Mouse (Mus musculus) stomach, postnatal 0 days (tissue): ENCODE data around the gene 1700025B11Rik. TPM values are rescaled to one million over a fixed set of nuclear protein-coding genes. Genes with fewer than 3 reads are reported as not detected.

Experiments
- ATAC-seq: fragments of 200-750 bp; cut with Nextera tagmentation; 2 replicates; pipeline ENCODE4 v1.8.0; 2017; ENCODE audit not compliant: low FRiP score, low TSS enrichment
- DNase-seq: peaks from one replicate; pipeline ENCODE4 v3.0.0-alpha.2; 2016; ENCODE audit warnings: low spot score
- H3K27ac ChIP-seq: fragments of 300-500 bp; sonication (generic); replicated peaks from 2 replicates; pipeline ENCODE4 v1.5.1; 2014; ENCODE audit warnings: mild to moderate bottlenecking, control low read depth
- H3K27me3 ChIP-seq: fragments of 300-500 bp; sonication (generic); 2 replicates; pipeline ENCODE4 v1.6.1; 2014; ENCODE audit warnings: low read length; ENCODE audit not compliant: control insufficient read depth, insufficient read depth
- H3K36me3 ChIP-seq: fragments of 300-500 bp; sonication (generic); 2 replicates; pipeline ENCODE4 v1.6.1; 2014; ENCODE audit warnings: low read length, mixed read lengths; ENCODE audit not compliant: control insufficient read depth, insufficient read depth
- H3K4me1 ChIP-seq: fragments of 300-500 bp; sonication (generic); replicated peaks from 2 replicates; pipeline ENCODE4 v1.6.1; 2014; ENCODE audit warnings: antibody characterized with exemption; ENCODE audit not compliant: control insufficient read depth, insufficient read depth
- H3K4me2 ChIP-seq: fragments of 300-500 bp; sonication (generic); replicated peaks from 2 replicates; pipeline ENCODE4 v1.6.1; 2014; ENCODE audit warnings: low read depth, mild to moderate bottlenecking, control low read depth, moderate library complexity
- H3K4me3 ChIP-seq: fragments of 300-500 bp; sonication (generic); 2 replicates; pipeline ENCODE4 v1.5.1; 2014; ENCODE audit warnings: low read depth, low read length, control low read depth
- H3K9ac ChIP-seq: fragments of 300-500 bp; sonication (generic); 2 replicates; pipeline ENCODE4 v1.6.1; 2014; ENCODE audit warnings: mild to moderate bottlenecking, low read length, control low read depth, mixed read lengths
- H3K9me3 ChIP-seq: fragments of 300-500 bp; sonication (generic); 2 replicates; pipeline ENCODE4 v1.6.1; 2016; ENCODE audit warnings: low read length; ENCODE audit not compliant: control insufficient read depth
- CTCF ChIP-seq: IDR thresholded peaks from 2 replicates; pipeline ENCODE4 v1.5.1; 2016; ENCODE audit warnings: antibody characterized with exemption, low read depth, mild to moderate bottlenecking, moderate library complexity
- EP300 ChIP-seq: optimal IDR thresholded peaks from 2 replicates; pipeline ENCODE3; 2016; ENCODE audit warnings: antibody characterized with exemption
- WGBS: fragments of 180-500 bp; shearing (Covaris S2); extraction: QIAGEN DNeasy Blood & Tissue Kit; methylation state at CpG from one replicate; pipeline ENCODE4 v1.1.7; 2014; 5-methylcytosine and 5-hydroxymethylcytosine counted together
- polyA plus RNA-seq: library from polyadenylated mRNA; unstranded; fragments of >200 nt; fragmentation: Nextera tagmentation; extraction: Ambion mirVana; gene quantifications from 2 replicates; pipeline ENCODE4 v1.2.1, GENCODE M21; 2015

Gene 1700025B11Rik
- not detected in 2 replicates for polyA plus RNA-seq

DNA sequence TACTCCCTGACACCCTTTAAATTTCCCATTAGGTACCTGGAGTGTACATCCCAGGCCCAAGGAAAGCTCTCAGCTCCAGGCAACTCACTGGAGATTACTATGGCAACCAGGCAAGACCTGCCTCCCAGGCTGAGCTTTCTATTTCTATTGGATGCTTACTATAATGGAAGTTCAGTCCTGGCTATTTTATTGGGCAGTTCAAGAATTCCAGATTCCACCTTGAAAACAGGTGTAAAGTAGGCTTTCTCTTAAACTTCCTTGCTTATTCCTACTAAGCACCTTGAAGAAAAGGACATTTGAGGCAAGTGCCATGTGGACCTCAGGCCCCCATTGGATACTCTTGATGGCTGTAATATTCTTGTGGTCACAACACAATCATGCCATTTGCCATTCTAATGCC lies at the start of gene 1700025B11Rik:
TSS of gene 1700025B11Rik (minus strand) at position 101 of the 400 bp plus-strand sequence.
- H3K27me3 ChIP-seq, result no peaks in the 10 kb centered on the region
- H3K4me3 ChIP-seq, result no peak within 1 kb of the TSS
- ATAC-seq, result no peak
- no peak within 1 kb of the TSS for H3K9ac ChIP-seq
- no peak for DNase-seq
- H3K4me2 ChIP-seq, result no peak within 1 kb of the TSS
- no peak for TF ChIP-seq EP300
- no peak for TF ChIP-seq CTCF
- no peak within 1 kb of the TSS for H3K27ac ChIP-seq
- H3K36me3 ChIP-seq, result no peaks in the 10 kb centered on the region
- H3K9me3 ChIP-seq, result no peaks in the 10 kb centered on the region
- H3K4me1 ChIP-seq, result no peaks in the 10 kb centered on the region

DNA sequence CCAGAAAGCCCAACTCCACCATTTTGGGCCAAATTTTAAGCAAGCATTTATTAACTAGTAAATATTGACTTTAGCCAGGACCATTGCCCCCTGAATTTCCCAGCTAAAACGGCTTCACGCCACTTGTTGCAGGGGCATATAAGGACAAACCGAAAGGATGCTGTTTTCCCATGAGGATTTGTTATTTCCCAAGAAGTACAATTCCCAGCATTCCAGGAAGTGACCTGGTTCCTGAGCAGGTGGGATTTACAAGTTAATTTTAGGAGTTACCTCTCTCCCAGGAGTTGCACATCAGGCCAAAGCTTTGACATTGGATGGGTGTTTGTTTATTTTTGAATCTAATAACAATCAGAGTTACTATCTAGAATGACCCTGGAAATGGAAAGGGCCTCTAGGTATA lies 44.4 kb upstream of the 1700025B11Rik start:
- 91% methylated on average over 3 of the region's 3 CpGs for WGBS

DNA sequence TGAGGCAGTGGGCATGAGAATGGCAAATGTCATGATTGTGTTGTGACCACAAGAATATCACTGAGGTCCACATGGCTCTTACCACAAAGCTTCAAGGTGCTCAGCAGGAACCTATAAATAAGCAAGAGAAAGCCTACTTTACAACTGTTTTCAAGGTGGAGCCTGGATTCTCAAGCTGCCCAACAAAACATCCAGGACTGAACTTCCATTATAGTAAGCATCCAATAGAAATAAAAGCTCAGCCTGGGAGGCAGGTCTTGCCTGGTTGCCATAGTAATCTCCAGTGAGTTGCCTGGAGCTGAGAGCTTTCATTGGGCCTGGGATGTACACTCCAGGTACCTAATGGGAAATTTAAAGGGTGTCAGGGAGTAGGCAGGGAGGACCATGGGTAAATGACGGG lies 37.3 kb upstream of the 1700025B11Rik start, which contains the start of gene Gm36245:
TSS of gene Gm36245 (plus strand) at position 301 of the 400 bp plus-strand sequence.
- Histone ChIP-seq H3K27ac (no peak within 1 kb of the TSS), H3K9ac (no peak within 1 kb of the TSS), H3K4me3 (no peak within 1 kb of the TSS), H3K9me3 (no peaks in the 10 kb centered on the region), H3K4me2 (no peak within 1 kb of the TSS), H3K4me1 (no peaks in the 10 kb centered on the region), H3K27me3 (no peaks in the 10 kb centered on the region), H3K36me3 (no peaks in the 10 kb centered on the region)
- WGBS, result 90% methylated on average over 1 of the region's 1 CpGs
- DNase-seq (no peak), ATAC-seq (no peak)
- TF ChIP-seq CTCF, result no peak
- TF ChIP-seq EP300, result no peak

More for the DNA sequence above, 44.4 kb upstream of the 1700025B11Rik start:
- Histone ChIP-seq H3K4me3 (no peak overlapping the region), H3K9ac (no peak overlapping the region), H3K9me3 (no peaks in the 10 kb centered on the region), H3K4me2 (no peak overlapping the region), H3K36me3 (no peaks in the 10 kb centered on the region), H3K4me1 (no peaks in the 10 kb centered on the region), H3K27ac (no peak overlapping the region), H3K27me3 (no peaks in the 10 kb centered on the region)
- ATAC-seq (no peak), DNase-seq (no peak)
- TF ChIP-seq EP300 (no peak), CTCF (no peak)

DNA sequence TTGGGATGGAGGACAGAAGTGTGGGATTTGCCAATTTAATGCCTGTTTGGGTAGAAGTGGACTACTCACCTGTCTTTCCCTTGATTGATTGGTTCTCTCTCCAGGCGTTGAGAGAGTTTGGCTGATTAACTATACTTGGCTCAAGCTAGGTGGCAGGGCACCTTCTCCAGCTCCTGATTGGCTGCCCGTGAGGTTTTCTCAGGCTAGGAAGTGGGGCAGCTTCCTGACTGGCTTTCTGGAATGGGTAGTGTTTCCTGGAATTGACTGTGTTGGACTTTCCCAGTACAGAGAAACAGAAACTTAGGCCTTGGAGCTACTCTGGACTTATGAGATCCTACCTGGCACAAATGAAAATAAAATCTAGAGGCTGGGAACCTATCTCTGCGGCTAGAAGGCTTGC lies 36.7 kb upstream of the 1700025B11Rik start:
- no peaks in the 10 kb centered on the region for H3K36me3 ChIP-seq
- no peak overlapping the region for H3K9ac ChIP-seq
- H3K27me3 ChIP-seq, result no peaks in the 10 kb centered on the region
- no peaks in the 10 kb centered on the region for H3K9me3 ChIP-seq
- ATAC-seq, result no peak
- no peak overlapping the region for H3K4me2 ChIP-seq
- H3K4me3 ChIP-seq, result no peak overlapping the region
- 58% methylated on average over 3 of the region's 3 CpGs for WGBS
- peak; percentile 17 for DNase-seq
- H3K4me1 ChIP-seq, result no peaks in the 10 kb centered on the region
- H3K27ac ChIP-seq, result no peak overlapping the region
- TF ChIP-seq CTCF (no peak), EP300 (no peak)

DNA sequence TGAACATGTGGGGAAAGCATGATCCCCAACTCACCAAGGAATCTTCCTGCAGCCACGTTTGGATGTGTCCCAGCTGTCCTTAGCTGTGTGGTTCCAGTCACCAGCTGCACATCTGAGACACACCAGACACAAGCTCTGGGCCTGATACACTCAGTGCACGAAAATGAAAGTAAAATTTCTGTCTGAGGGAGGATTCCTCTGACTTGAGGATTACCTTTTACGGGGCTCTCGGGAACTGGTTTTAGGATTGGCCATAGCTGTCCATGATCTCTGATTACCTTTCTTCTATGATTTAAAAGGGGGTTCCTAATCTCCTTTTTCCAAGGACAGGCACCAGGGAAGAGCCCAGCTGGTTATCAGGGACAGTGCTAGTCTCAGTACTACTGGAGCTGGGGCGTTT lies 34.3 kb upstream of the 1700025B11Rik start, which contains the start of gene Apol10b:
TSS of gene Apol10b (minus strand) at position 165 of the 400 bp plus-strand sequence.
- 43% methylated on average over 5 of the region's 5 CpGs for WGBS
- Histone ChIP-seq H3K27ac (no peak within 1 kb of the TSS), H3K4me2 (peak within 1 kb of the TSS; percentile 19), H3K27me3 (no peaks in the 10 kb centered on the region), H3K9me3 (no peaks in the 10 kb centered on the region), H3K4me1 (no peaks in the 10 kb centered on the region), H3K36me3 (no peaks in the 10 kb centered on the region), H3K4me3 (no peak within 1 kb of the TSS), H3K9ac (no peak within 1 kb of the TSS)
- no peak for DNase-seq
- no peak for ATAC-seq
- no peak for TF ChIP-seq CTCF
- TF ChIP-seq EP300, result no peak

DNA sequence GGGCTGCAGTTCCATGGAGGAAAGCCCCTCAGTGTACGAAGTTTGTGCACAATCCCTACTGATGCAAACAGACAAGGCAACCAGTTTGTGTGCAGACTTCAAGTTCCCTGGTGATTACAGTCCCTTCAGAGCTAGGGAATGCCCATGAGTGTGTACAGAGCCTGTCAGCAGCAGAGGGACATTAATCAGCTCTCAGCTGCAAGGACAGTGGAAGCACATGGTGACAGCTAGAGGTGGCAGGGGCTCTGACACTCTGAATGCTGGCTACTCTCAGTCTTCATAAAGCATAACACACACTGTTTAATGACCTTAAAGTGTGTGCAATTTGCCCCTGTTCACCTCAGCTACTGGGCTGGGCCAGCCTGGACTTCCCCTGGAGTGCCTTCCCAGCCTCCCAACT lies 31.9 kb upstream of the 1700025B11Rik start:
- Histone ChIP-seq H3K9ac (no peak overlapping the region), H3K9me3 (no peaks in the 10 kb centered on the region), H3K36me3 (no peaks in the 10 kb centered on the region), H3K27me3 (no peaks in the 10 kb centered on the region), H3K27ac (no peak overlapping the region), H3K4me3 (no peak overlapping the region), H3K4me1 (no peaks in the 10 kb centered on the region), H3K4me2 (no peak overlapping the region)
- no peak for ATAC-seq
- WGBS, result 67% methylated on average over 1 of the region's 1 CpGs
- DNase-seq, result no peak
- TF ChIP-seq CTCF, result no peak
- TF ChIP-seq EP300, result no peak
